Mouse (Mus musculus) forebrain, embryonic 14.5 days (tissue): ENCODE data around the gene Slc22a18. TPM values are rescaled to one million over a fixed set of nuclear protein-coding genes. Genes with fewer than 3 reads are reported as not detected.

Experiments used
- ATAC-seq: fragments of 200-750 bp; cut with Nextera tagmentation; 2 replicates; pipeline ENCODE4 v1.8.0; 2017; ENCODE audit warnings: mild to moderate bottlenecking, moderate library complexity
- DNase-seq: peaks from one replicate; pipeline ENCODE4 v3.0.0-alpha.2; 2015; ENCODE audit warnings: low spot score
- H3K27ac ChIP-seq: fragments of 300-500 bp; sonication (generic); 2 replicates; pipeline ENCODE4 v1.5.1; 2014; ENCODE audit warnings: low read depth, mild to moderate bottlenecking, control low read depth, low read length, moderate library complexity
- H3K27me3 ChIP-seq: fragments of 300-500 bp; sonication (generic); replicated peaks from 2 replicates; pipeline ENCODE4 v1.6.1; 2014; ENCODE audit warnings: low read length, control low read depth, mixed read lengths; ENCODE audit not compliant: control insufficient read depth, insufficient read depth
- H3K36me3 ChIP-seq: fragments of 300-500 bp; sonication (generic); 2 replicates; pipeline ENCODE4 v1.6.1; 2014; ENCODE audit warnings: low read length, control low read depth; ENCODE audit not compliant: control insufficient read depth, insufficient read depth
- H3K4me1 ChIP-seq: fragments of 300-500 bp; sonication (generic); 2 replicates; pipeline ENCODE4 v1.6.1; 2014; ENCODE audit warnings: antibody characterized with exemption, low read length, control low read depth; ENCODE audit not compliant: control insufficient read depth, insufficient read depth
- H3K4me2 ChIP-seq: fragments of 300-500 bp; sonication (generic); 2 replicates; pipeline ENCODE4 v1.6.1; 2014; ENCODE audit warnings: mild to moderate bottlenecking, control low read depth, low read length
- H3K4me3 ChIP-seq: fragments of 300-500 bp; sonication (generic); 2 replicates; pipeline ENCODE4 v1.5.1; 2014; ENCODE audit warnings: low read depth, low read length, control low read depth
- H3K9ac ChIP-seq: fragments of 300-500 bp; sonication (generic); 2 replicates; pipeline ENCODE4 v1.6.1; 2014; ENCODE audit warnings: mild to moderate bottlenecking, low read length, control low read depth, moderate library complexity
- H3K9me3 ChIP-seq: fragments of 300-500 bp; sonication (generic); replicated peaks from 2 replicates; pipeline ENCODE4 v1.6.1; 2016; ENCODE audit warnings: low read length, control low read depth, mixed read lengths; ENCODE audit not compliant: control insufficient read depth
- WGBS: fragments of 180-500 bp; shearing (Covaris S2); extraction: QIAGEN DNeasy Blood & Tissue Kit; methylation state at CpG from one replicate; pipeline ENCODE4 v1.1.7; 2014; 5-methylcytosine and 5-hydroxymethylcytosine counted together
- polyA plus RNA-seq: library from polyadenylated mRNA; unstranded; fragments of >200 nt; fragmentation: Nextera tagmentation; extraction: Ambion mirVana; gene quantifications from 2 replicates; pipeline ENCODE4 v1.2.1, GENCODE M21; 2014

Slc22a18 gene
- polyA plus RNA-seq = 0.52 and 0.66 TPM in 2 replicates

DNA sequence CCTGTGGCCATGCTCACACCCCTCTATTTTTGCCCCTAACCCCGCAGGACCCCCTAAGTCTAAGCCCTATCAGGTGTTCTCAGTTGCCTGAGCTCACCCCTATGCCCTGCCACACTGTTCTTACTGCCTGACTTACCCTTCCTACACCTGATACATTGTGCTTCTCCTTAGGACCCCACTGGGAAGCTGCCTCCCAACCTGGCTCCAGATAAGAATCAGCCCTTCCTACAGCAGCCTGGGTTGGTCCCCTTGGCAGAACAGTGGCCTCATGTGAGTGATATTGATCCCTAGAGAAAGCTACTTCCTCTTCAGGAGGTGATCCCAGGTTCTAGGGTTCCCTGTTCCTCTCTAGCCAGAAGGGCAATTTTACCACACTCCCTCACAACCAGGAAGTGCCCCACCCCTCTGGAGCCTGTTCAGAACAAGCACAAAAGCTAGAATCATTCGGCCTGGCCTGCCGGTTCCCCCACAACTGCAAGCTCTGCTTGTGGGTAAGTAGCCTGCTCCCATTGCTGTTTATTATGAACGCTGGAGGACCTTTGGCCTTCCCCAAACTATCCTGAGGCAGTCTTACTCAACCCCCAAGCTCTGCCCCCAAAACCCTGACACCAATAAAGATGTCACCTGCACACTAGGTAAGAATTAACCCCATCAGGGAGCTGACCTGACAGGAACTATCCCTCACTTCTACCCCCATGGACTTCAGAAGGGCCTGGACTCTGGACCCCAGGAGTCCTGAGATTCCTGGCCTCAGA is at the start of gene Slc22a18:
Gene Slc22a18 (plus strand): TSS at position 390 of the 755 bp plus-strand sequence.
- DNase-seq = no peak
- no peak within 1 kb of the TSS for H3K27ac ChIP-seq
- no peaks in the 10 kb centered on the region for H3K4me1 ChIP-seq
- no peaks in the 10 kb centered on the region for H3K36me3 ChIP-seq
- no peak within 1 kb of the TSS for H3K4me3 ChIP-seq
- 0 out of 2 replicates have a peak, but pooled peaks cover 4% of the 10 kb centered on the region for H3K27me3 ChIP-seq
- H3K9me3 ChIP-seq = no peaks in the 10 kb centered on the region
- H3K4me2 ChIP-seq = no peak within 1 kb of the TSS
- no peak within 1 kb of the TSS for H3K9ac ChIP-seq
- WGBS = 45% methylated on average over 4 of the region's 4 CpGs
- no peak for ATAC-seq

DNA sequence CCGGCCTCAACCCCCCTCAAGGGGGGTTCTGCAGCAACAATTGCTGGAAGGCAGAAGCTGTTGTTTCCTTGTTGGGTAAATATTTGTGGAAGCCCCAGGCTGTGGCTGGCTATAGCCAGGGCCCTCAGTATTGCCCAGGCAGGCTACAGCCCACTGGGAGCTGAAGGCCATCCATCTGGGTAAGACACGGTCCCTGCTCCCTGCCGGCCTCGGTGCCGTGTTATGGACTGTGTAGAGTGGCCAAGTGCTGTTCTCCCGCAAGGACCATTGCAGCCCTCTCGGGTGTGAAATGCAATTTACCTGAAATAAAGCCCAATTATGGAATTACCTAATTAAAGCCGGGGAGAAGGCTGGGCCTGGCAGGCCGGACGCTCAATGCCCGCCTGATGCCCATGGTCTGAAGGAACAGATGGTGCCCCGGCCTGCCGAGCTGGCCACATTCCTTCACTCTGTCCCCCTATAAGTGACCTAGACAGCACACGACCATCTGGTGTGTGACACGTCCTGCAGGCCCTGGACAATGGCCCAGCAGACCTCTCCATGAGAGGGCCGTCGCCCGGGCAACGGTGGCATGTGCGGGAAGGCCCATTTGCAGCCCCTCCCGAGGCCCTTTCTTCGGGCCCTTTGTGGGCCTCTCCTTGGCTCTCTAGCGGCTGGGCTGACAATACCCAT is 45.3 kb upstream of the Slc22a18 start:
- peaks cover 26% of the 10 kb centered on the region; the same call in 1 of the 2 replicates for H3K27me3 ChIP-seq
- no peak overlapping the region for H3K9ac ChIP-seq
- H3K4me2 ChIP-seq = no peak overlapping the region

DNA sequence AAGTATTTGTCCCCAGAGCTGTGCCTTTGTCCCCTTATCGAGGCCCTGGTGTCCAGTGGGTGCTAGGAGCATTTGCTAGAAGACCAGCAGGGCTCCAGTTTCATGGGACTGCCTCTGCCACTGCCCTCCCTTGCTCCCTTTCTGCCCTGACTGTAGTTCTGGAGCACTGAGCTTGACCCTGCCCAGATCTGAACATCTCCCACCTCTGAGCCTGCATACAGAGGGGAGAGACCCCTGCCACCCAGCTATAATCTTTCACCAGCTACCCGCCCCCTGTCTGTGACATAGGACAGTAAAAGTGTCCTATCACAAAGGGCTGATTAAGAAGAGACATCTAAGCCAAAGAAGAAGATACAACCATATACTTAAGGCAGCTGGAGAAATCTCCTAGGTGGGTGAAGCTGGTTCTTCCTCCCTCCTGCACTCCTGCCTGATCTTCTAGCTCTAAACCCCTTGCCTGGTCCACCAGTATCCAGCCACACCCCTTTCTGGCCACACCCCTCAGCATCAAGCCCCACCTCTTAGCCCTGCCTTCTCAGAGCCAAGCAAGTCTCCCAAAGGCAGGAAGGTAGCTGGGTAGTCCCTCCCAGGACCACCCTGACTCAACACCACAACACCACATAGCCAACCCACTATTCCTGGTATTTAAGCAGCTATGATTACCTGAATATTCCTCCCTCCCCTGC is 44.6 kb upstream of the Slc22a18 start:
- 25% methylated on average over 2 of the region's 2 CpGs for WGBS
- Histone ChIP-seq H3K9ac (no peak overlapping the region), H3K27ac (peak overlapping the region; percentile 18; the same call in 1 of the 2 replicates), H3K36me3 (no peaks in the 10 kb centered on the region), H3K4me1 (peaks cover 11% of the 10 kb centered on the region), H3K27me3 (peaks cover 28% of the 10 kb centered on the region; the same call in 1 of the 2 replicates), H3K4me3 (no peak overlapping the region), H3K9me3 (no peaks in the 10 kb centered on the region), H3K4me2 (no peak overlapping the region)
- no peak for DNase-seq
- peak; percentile 28 for ATAC-seq

More for the DNA sequence above, 45.3 kb upstream of the Slc22a18 start:
- Histone ChIP-seq H3K36me3 (no peaks in the 10 kb centered on the region), H3K4me3 (no peak overlapping the region), H3K9me3 (no peaks in the 10 kb centered on the region), H3K4me1 (peaks cover 11% of the 10 kb centered on the region), H3K27ac (0 out of 2 replicates have a peak overlapping the region, but pooled peaks have one; percentile 21)
- ATAC-seq = peak; percentile 93
- WGBS = 7% methylated on average over 20 of the region's 23 CpGs
- peak; percentile 86 for DNase-seq

DNA sequence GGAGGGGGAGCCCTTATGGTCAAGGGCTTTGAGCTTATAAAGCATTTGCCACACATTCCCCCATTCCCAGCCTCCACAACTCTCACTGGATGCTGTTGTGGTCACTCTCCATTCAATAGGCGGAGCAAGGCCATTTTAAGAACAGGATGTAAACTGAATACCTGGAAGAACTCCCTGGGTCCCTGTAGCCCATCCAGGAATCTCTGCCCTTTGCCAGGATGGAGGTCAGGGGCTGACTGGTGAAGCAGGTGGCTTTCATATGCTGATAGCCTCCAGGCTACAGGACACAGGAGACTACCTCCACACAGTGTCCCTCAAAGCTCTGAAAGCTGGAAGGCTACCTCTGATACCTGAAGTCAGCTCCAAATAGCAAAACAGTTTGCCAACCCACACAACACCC is 40.9 kb upstream of the Slc22a18 start:
- Histone ChIP-seq H3K4me1 (peaks cover 14% of the 10 kb centered on the region), H3K4me3 (no peak overlapping the region), H3K9me3 (no peaks in the 10 kb centered on the region), H3K4me2 (no peak overlapping the region), H3K27me3 (peaks cover 24% of the 10 kb centered on the region; the same call in 1 of the 2 replicates), H3K36me3 (no peaks in the 10 kb centered on the region), H3K9ac (no peak overlapping the region), H3K27ac (no peak overlapping the region)
- ATAC-seq (no peak), DNase-seq (no peak)
- WGBS = 87% methylated on average over 1 of the region's 1 CpGs

DNA sequence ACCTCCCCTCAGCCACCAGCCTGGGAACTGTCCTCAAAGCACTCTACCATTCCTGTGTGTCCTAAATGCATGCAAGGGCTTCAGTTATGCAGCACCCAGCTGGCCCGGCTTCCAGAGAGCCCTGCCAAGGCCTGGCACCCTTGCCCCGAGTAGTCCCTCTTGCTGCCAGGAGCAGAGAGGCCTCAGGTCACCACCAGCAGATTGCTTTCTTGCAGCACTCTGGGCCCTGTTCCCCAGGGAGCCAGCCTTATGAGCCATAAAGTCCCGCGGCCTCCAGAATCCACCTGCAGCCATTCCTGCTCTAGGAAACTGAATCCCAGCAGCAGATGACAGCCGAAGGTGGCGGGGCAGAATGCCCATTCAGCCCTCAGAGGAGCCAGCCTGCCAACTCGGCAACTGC is 40.2 kb upstream of the Slc22a18 start:
- ATAC-seq (no peak), DNase-seq (no peak)
- Histone ChIP-seq H3K9me3 (no peaks in the 10 kb centered on the region), H3K27ac (no peak overlapping the region), H3K4me2 (no peak overlapping the region), H3K4me3 (no peak overlapping the region), H3K27me3 (peaks cover 24% of the 10 kb centered on the region; the same call in 1 of the 2 replicates), H3K4me1 (peaks cover 13% of the 10 kb centered on the region), H3K36me3 (no peaks in the 10 kb centered on the region), H3K9ac (no peak overlapping the region)
- 75% methylated on average over 7 of the region's 7 CpGs for WGBS

DNA sequence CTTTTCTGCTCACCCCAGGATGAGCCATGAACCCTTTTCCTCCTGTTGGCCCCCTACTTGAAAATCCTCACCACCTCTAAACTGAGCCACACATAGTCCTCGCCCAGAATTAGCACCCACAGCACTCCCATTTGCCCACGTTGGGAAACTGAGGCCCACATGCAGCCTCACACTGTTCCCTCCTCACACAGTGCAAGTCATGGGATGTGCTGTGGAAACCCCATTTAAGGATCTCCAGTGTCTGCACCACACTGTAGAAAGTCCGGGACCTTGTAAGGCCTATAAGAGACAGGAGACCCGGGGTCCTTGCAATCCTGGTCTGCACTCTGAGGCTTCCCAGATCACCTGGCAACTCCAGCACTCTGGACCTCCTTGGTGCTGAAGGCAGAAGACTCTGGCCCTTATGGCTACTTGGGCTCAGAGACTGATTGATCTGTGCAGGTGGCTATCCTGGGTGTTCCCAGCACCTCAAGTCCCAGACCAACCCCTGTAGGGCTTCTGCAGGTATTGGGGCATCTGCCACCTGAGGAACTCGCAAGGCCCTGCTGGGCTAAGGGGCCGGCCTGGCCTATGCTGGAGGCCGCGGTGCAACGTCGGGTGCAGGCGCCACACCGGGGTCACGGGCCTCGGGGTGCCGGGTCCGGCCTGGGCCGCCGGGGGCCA is 36.2 kb upstream of the Slc22a18 start:
- Histone ChIP-seq H3K4me1 (peaks cover 9% of the 10 kb centered on the region), H3K4me2 (peak overlapping the region; percentile 80), H3K9me3 (no peaks in the 10 kb centered on the region), H3K27me3 (peaks cover 26% of the 10 kb centered on the region), H3K9ac (peak overlapping the region; percentile 69), H3K36me3 (no peaks in the 10 kb centered on the region), H3K4me3 (peak overlapping the region; percentile 38), H3K27ac (peak overlapping the region; percentile 48; the same call in 1 of the 2 replicates)
- WGBS = 17% methylated on average over 18 of the region's 18 CpGs
- DNase-seq (peak; percentile 9), ATAC-seq (peak; percentile 49)

DNA sequence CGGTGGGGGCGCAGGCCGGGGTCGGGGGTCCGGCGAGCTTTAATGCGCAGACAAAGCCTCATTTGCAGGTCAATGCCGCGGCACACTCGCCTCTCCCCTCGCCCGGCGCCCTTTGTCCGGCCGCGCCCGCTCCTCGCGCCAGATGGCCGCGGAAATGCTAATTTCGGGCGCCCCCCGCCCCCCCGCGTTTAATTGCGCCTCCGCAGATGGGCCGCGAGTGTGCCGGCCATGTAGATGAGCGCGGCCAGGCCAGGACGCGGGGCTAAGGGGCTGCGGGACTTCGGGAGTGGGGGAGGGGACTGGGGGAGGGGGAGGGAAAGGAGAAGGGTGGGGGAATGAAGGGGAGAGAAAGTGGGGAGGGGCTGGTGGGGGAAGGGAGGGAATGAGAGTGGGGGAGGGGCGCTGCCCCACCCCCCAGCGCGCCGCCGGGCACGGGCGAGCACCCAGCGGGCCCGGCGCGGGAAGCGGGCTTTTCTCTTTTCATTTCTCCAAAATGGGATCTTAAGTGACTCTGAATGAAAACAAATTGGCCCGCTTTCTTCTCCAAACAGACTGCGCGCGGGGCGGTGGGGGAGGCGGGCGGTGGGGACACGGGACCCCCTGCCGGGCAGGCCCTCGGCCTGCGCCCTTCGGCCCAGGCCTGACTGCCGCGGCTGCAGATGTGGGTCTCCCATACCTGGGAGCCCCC is 35.5 kb upstream of the Slc22a18 start:
- H3K9me3 ChIP-seq = no peaks in the 10 kb centered on the region
- peak overlapping the region; percentile 38 for H3K4me3 ChIP-seq
- H3K9ac ChIP-seq = peak overlapping the region; percentile 69
- H3K36me3 ChIP-seq = no peaks in the 10 kb centered on the region
- H3K27me3 ChIP-seq = peaks cover 29% of the 10 kb centered on the region
- peak; percentile 66 for ATAC-seq
- peak overlapping the region; percentile 48; the same call in 1 of the 2 replicates for H3K27ac ChIP-seq
- peaks cover 9% of the 10 kb centered on the region for H3K4me1 ChIP-seq
- WGBS = under 1% methylated on average over 57 of the region's 63 CpGs
- peak; percentile 71 for DNase-seq
- peak overlapping the region; percentile 80 for H3K4me2 ChIP-seq

DNA sequence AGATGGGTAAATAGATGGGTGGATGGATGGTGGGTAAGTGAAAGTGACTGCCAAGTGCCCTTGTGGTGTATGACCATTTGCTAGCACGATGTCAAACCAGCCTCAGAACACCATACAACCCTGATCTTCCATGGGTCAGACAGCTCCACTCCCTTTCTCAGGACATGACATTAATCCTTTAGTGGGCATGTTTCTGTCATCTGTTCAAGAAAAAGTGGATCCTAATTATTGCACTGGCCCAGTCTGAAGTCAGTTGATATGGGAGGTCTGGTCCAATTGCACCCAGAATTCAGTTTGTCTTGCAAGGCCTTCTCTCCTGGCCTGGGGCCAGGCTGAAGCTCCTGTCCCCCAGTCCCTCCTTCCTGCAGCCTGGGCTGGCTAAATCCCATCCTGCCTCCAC is 34.6 kb upstream of the Slc22a18 start:
- Histone ChIP-seq H3K27ac (no peak overlapping the region), H3K4me2 (peak overlapping the region; percentile 80), H3K9me3 (no peaks in the 10 kb centered on the region), H3K27me3 (peaks cover 29% of the 10 kb centered on the region), H3K4me3 (no peak overlapping the region), H3K36me3 (no peaks in the 10 kb centered on the region), H3K4me1 (peaks cover 9% of the 10 kb centered on the region), H3K9ac (no peak overlapping the region)
- DNase-seq (no peak), ATAC-seq (no peak)
- 63% methylated on average over 1 of the region's 1 CpGs for WGBS
